Mouse (Mus musculus) testis, adult 2 months (tissue): Measurements from ENCODE around the gene Zfp444.

ENCODE experiments used
- CTCF ChIP-seq: fragments of 200-500 bp; IDR thresholded peaks from 2 replicates; pipeline ENCODE4 v1.5.1; 2012; ENCODE audit warnings: low read depth, mild to moderate bottlenecking, inconsistent platforms, low read length, moderate library complexity; ENCODE audit not compliant: control insufficient read depth, insufficient read depth, insufficient replicate concordance
- POLR2A ChIP-seq: fragments of 200-500 bp; IDR thresholded peaks from 2 replicates; pipeline ENCODE4 v1.6.1; 2012; ENCODE audit warnings: low read depth, mild to moderate bottlenecking, inconsistent platforms, low read length, moderate library complexity; ENCODE audit not compliant: control insufficient read depth

DNA sequence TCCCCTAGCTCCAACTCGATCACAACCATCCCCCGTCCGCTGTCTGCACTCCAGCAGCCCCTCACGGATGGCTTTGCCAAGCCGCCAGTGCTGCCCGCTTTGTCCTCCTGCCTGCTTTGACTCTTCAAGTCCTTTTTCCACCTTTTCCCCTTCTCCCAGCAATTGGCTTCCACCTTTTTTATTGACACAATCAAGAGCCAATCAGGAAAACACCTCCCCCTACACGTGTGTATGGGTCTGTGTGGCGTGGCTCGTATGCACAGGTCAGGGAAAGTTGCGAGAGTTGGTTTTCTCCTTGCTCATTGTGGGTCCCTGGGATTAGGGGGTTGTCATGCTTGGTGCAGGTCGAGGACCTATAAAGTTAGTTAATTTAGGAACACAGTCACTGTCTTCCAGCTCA lies 67.8 kb downstream of the Zfp444 start:
- no peak for TF ChIP-seq CTCF
- TF ChIP-seq POLR2A = no peak
